Mouse (Mus musculus) testis, adult 2 months (tissue): ENCODE measurements around the gene B4galnt2.

ENCODE experiments used
- CTCF ChIP-seq: fragments of 200-500 bp; IDR thresholded peaks from 2 replicates; pipeline ENCODE4 v1.5.1; 2012; ENCODE audit warnings: low read depth, mild to moderate bottlenecking, inconsistent platforms, low read length, moderate library complexity; ENCODE audit not compliant: control insufficient read depth, insufficient read depth, insufficient replicate concordance
- POLR2A ChIP-seq: fragments of 200-500 bp; IDR thresholded peaks from 2 replicates; pipeline ENCODE4 v1.6.1; 2012; ENCODE audit warnings: low read depth, mild to moderate bottlenecking, inconsistent platforms, low read length, moderate library complexity; ENCODE audit not compliant: control insufficient read depth

DNA sequence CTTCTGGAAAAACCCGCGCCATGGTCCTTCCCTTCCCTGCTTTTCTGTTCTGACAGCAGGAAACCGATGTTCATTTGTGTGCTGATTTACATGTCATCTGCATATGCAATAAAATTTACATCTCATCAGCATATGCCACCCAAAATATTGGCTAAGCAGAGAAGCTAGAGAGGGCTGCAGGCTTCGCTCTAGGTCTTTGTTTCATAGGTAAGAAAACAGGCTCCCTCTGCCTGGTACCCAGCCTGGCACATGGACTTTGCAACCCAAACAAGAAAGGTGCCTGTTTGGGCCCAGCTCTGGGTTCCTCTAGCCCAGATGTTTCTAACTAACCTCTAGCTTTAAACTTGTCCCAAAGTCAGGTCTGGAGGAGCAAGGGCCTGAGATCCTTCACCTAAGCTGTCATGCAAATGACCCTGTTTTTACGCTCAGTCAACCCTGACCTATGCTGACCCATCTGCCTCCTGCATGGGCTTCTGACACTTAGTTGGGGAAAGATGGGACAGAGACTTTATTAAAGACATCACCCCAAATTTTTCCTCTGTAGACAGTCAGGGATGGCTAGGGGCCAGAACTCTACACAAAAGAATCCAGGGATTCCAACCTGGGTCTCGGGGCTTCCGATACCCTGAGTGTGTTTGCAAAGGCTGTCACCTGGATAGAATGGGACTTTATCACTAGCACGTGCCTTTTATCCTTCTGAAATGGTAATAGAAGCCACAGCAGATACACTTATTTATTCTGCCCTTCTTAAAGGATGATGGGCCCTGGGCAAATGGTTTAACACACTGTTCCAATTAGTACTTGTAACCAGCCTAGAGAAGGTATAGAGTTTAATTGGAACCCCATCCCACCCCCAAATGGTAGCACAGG, 75.5 kb downstream of the B4galnt2 start:
- no peak for TF ChIP-seq CTCF
- no peak for TF ChIP-seq POLR2A
